Mouse (Mus musculus): ENCODE results near the gene Snx18. TPM values are rescaled to one million over a fixed set of nuclear protein-coding genes. Genes with fewer than 3 reads are reported as not detected.

The Snx18 gene
- polyA plus RNA-seq, 1 experiment: 17.0 TPM

GRCm38 (mm10) chr13:113569526-113569925, 48.8 kb downstream of the Snx18 start:
- H3K27ac ChIP-seq (ENCODE audit: insufficient read depth, low read length): no peak overlapping the region
- peaks cover 5% of the 10 kb centered on the region for H3K4me1 ChIP-seq (ENCODE audit: control insufficient read depth, insufficient read depth, low read length)
- TF ChIP-seq CTCF (IDR thresholded peaks at IDR 0.05; ENCODE audit: borderline replicate concordance, insufficient read depth, low read depth, low read length): no peak
- no peak overlapping the region for H3K4me3 ChIP-seq (replicated peaks; ENCODE audit: insufficient read depth, low read depth, low read length)
- DNase-seq: no peak
- WGBS: 51% methylated on average over 2 of the region's 2 CpGs
- H3K27me3 ChIP-seq (ENCODE audit: control insufficient read depth, insufficient read depth, low read length): no peaks in the 10 kb centered on the region

DNA sequence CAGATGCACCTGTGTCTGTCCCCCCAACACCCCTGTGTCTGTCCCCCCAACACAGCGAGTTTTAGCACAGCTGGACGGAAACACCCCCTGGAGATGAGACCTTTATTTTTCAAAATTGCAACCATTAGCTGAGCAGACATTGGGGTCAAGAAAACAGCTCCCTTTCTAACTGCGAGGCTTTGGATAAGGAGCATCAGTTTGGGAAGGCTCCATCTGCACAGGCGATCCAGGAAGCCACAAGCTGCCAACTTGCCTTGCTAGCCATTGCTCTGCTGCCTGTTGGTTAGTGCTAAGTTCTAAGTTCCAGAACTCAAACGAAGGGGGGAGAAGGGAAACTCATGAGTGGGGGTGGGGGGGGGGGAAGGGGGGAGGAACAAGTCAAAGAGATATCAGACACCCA, 51.4 kb downstream of the Snx18 start:
- WGBS: 27% methylated on average over 5 of the region's 5 CpGs
- Histone ChIP-seq H3K4me3 (replicated peaks; ENCODE audit: insufficient read depth, low read depth, low read length) (no peak overlapping the region), H3K4me1 (ENCODE audit: control insufficient read depth, insufficient read depth, low read length) (peaks cover 5% of the 10 kb centered on the region), H3K27ac (ENCODE audit: insufficient read depth, low read length) (no peak overlapping the region), H3K27me3 (ENCODE audit: control insufficient read depth, insufficient read depth, low read length) (no peaks in the 10 kb centered on the region)
- no peak for DNase-seq
- no peak for TF ChIP-seq CTCF (IDR thresholded peaks at IDR 0.05; ENCODE audit: borderline replicate concordance, insufficient read depth, low read depth, low read length)
- no peak for TF ChIP-seq POLR2A (IDR thresholded peaks at IDR 0.05; ENCODE audit: borderline replicate concordance, insufficient read depth, low read length)

- TF ChIP-seq CTCF (IDR thresholded peaks at IDR 0.05; ENCODE audit: borderline replicate concordance, insufficient read depth, low read depth, low read length): no peak
- no peak for TF ChIP-seq POLR2A (IDR thresholded peaks at IDR 0.05; ENCODE audit: borderline replicate concordance, insufficient read depth, low read length)
- Histone ChIP-seq H3K27ac (ENCODE audit: insufficient read depth, low read length) (no peak overlapping the region), H3K4me3 (replicated peaks; ENCODE audit: insufficient read depth, low read depth, low read length) (no peak overlapping the region), H3K27me3 (ENCODE audit: control insufficient read depth, insufficient read depth, low read length) (no peaks in the 10 kb centered on the region), H3K4me1 (ENCODE audit: control insufficient read depth, insufficient read depth, low read length) (peaks cover 5% of the 10 kb centered on the region)
- 85% methylated on average over 7 of the region's 7 CpGs for WGBS
- no peak for DNase-seq
Observed at GRCm38 (mm10) chr13:113566411-113566810, 52.0 kb downstream of the Snx18 start.

GRCm38 (mm10) chr13:113559646-113560045, 58.7 kb downstream of the Snx18 start:
- Histone ChIP-seq H3K27me3 (ENCODE audit: control insufficient read depth, insufficient read depth, low read length) (no peaks in the 10 kb centered on the region), H3K4me1 (ENCODE audit: control insufficient read depth, insufficient read depth, low read length) (no peaks in the 10 kb centered on the region), H3K27ac (ENCODE audit: insufficient read depth, low read length) (no peak overlapping the region), H3K4me3 (replicated peaks; ENCODE audit: insufficient read depth, low read depth, low read length) (no peak overlapping the region)
- WGBS: 63% methylated on average over 9 of the region's 9 CpGs
- TF ChIP-seq CTCF (IDR thresholded peaks at IDR 0.05; ENCODE audit: borderline replicate concordance, insufficient read depth, low read depth, low read length): no peak
- TF ChIP-seq POLR2A (IDR thresholded peaks at IDR 0.05; ENCODE audit: borderline replicate concordance, insufficient read depth, low read length): no peak
- DNase-seq: no peak

- no peaks in the 10 kb centered on the region for H3K4me1 ChIP-seq (ENCODE audit: control insufficient read depth, insufficient read depth, low read length)
- DNase-seq: no peak
- no peak overlapping the region for H3K27ac ChIP-seq (ENCODE audit: insufficient read depth, low read length)
- TF ChIP-seq POLR2A (IDR thresholded peaks at IDR 0.05; ENCODE audit: borderline replicate concordance, insufficient read depth, low read length): no peak
- TF ChIP-seq CTCF (IDR thresholded peaks at IDR 0.05; ENCODE audit: borderline replicate concordance, insufficient read depth, low read depth, low read length): no peak
- H3K4me3 ChIP-seq (replicated peaks; ENCODE audit: insufficient read depth, low read depth, low read length): no peak overlapping the region
- no peaks in the 10 kb centered on the region for H3K27me3 ChIP-seq (ENCODE audit: control insufficient read depth, insufficient read depth, low read length)
Observed at GRCm38 (mm10) chr13:113556538-113556937, 61.8 kb downstream of the Snx18 start.

DNA sequence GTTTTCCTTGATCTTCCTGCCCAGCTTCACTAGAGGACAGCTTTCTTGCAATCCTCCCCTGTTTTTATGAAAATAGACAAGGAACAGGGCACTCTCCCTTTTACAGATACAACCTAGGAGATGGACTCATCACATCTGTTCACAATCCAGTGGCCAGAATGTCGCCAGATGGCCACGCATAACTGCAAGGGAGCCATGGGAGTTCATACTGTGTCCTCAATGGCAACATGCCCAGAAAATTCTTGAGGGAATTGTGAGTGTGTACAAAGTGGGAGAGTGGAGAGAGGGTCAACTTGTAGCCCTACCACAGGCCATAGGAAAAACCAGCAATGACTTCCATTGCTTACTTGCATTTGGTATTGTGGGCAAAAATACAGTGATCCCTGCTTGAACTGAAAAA, 63.1 kb downstream of the Snx18 start:
- no peak for DNase-seq
- WGBS: 49% methylated on average over 2 of the region's 2 CpGs
- TF ChIP-seq POLR2A (IDR thresholded peaks at IDR 0.05; ENCODE audit: borderline replicate concordance, insufficient read depth, low read length) (no peak), CTCF (IDR thresholded peaks at IDR 0.05; ENCODE audit: borderline replicate concordance, insufficient read depth, low read depth, low read length) (no peak)
- H3K4me3 ChIP-seq (replicated peaks; ENCODE audit: insufficient read depth, low read depth, low read length): no peak overlapping the region
- no peaks in the 10 kb centered on the region for H3K4me1 ChIP-seq (ENCODE audit: control insufficient read depth, insufficient read depth, low read length)
- H3K27ac ChIP-seq (ENCODE audit: insufficient read depth, low read length): no peak overlapping the region
- H3K27me3 ChIP-seq (ENCODE audit: control insufficient read depth, insufficient read depth, low read length): no peaks in the 10 kb centered on the region

DNA sequence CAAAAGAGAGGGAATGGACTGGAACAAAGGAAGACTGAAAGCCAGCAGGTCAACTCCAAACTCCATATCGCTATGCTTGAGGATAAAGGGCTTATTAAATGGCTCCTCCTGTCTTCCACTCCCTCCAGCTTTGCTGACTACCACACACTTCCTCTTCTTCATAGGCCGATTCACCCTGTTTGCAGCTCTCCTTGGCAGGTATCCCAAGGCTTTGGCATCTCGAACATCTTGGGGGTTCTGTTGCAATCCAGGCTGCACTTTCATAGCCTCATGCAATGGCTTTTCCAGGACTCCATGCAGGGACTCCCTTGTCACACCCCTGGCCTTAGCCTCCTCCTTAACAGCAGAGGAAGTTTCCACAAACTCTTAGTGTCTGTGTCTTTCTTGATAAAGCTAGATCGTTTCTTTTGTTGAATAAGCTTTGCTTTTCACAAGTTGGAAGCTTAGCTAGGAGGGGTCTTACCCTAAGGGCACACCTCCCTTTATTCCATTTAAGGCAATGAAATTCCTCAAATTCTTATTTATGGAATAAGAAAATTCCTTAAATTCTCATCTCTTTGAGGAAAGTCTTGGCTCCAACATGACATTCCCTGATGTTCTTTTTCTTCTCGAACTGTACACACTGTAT, 64.6 kb downstream of the Snx18 start:
- Histone ChIP-seq H3K4me3 (replicated peaks; ENCODE audit: insufficient read depth, low read depth, low read length) (no peak overlapping the region), H3K4me1 (ENCODE audit: control insufficient read depth, insufficient read depth, low read length) (no peaks in the 10 kb centered on the region), H3K27me3 (ENCODE audit: control insufficient read depth, insufficient read depth, low read length) (no peaks in the 10 kb centered on the region), H3K27ac (ENCODE audit: insufficient read depth, low read length) (no peak overlapping the region)
- WGBS: 73% methylated on average over 5 of the region's 5 CpGs
- DNase-seq: no peak
- TF ChIP-seq CTCF (IDR thresholded peaks at IDR 0.05; ENCODE audit: borderline replicate concordance, insufficient read depth, low read depth, low read length) (no peak), POLR2A (IDR thresholded peaks at IDR 0.05; ENCODE audit: borderline replicate concordance, insufficient read depth, low read length) (no peak)

DNA sequence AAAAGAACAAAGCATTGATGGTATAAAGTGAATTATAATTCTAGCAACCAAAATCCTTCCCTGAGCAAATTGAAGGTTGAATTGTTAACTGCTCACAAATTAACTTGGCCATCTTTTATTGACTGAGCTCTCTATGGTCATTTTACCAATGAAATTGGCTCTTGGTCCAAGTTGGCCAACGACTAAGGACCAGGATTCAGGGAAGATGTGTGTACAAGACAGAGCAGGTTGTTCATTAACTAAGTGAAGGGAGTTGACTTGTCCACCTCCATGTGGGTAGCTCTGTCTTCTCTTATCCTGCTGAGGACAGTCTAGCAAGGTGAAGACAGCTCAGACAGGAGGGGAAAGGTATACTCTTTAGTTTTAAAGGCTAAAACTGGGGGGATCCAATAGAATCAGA, 66.0 kb downstream of the Snx18 start:
- Histone ChIP-seq H3K27me3 (ENCODE audit: control insufficient read depth, insufficient read depth, low read length) (no peaks in the 10 kb centered on the region), H3K27ac (ENCODE audit: insufficient read depth, low read length) (no peak overlapping the region), H3K4me1 (ENCODE audit: control insufficient read depth, insufficient read depth, low read length) (no peaks in the 10 kb centered on the region), H3K4me3 (replicated peaks; ENCODE audit: insufficient read depth, low read depth, low read length) (no peak overlapping the region)
- no peak for TF ChIP-seq CTCF (IDR thresholded peaks at IDR 0.05; ENCODE audit: borderline replicate concordance, insufficient read depth, low read depth, low read length)
- TF ChIP-seq POLR2A (IDR thresholded peaks at IDR 0.05; ENCODE audit: borderline replicate concordance, insufficient read depth, low read length): no peak
- WGBS: 83% methylated on average over 1 of the region's 1 CpGs
- no peak for DNase-seq

All from cerebellum, adult 2 months (tissue).